Mouse (Mus musculus) G1E (cell line): ENCODE data around the gene Slc9a3r2. TPM values are rescaled to one million over a fixed set of nuclear protein-coding genes. Genes with fewer than 3 reads are reported as not detected.

Experiments
- ATAC-seq: 2 replicates; pipeline ENCODE4 v1.8.0; 2016; ENCODE audit warnings: mild to moderate bottlenecking; ENCODE audit not compliant: insufficient number of reproducible peaks, poor library complexity, low FRiP score, severe bottlenecking; ENCODE audit errors: extremely low read depth
- DNase-seq: peaks from one replicate; pipeline ENCODE4 v3.0.0; 2012; ENCODE audit warnings: low spot score
- H3K27me3 ChIP-seq: 2 replicates; pipeline ENCODE4 v1.6.1; 2012; ENCODE audit warnings: mild to moderate bottlenecking, low read length, inconsistent platforms; ENCODE audit not compliant: insufficient read depth
- H3K36me3 ChIP-seq: replicated peaks from 2 replicates; pipeline ENCODE3; 2012; ENCODE audit warnings: mild to moderate bottlenecking, inconsistent platforms
- H3K4me1 ChIP-seq: 2 replicates; pipeline ENCODE4 v1.6.1; 2012; ENCODE audit warnings: low read depth, low read length, inconsistent platforms, mixed read lengths; ENCODE audit not compliant: insufficient read depth
- H3K4me3 ChIP-seq: 2 replicates; pipeline ENCODE4 v1.5.1; 2012; ENCODE audit warnings: low read depth, mild to moderate bottlenecking, inconsistent platforms, low read length, moderate library complexity, mixed read lengths
- H3K9me3 ChIP-seq: replicated peaks from 2 replicates; pipeline ENCODE4 v1.6.1; 2012; ENCODE audit warnings: inconsistent platforms
- CTCF ChIP-seq: IDR thresholded peaks from 2 replicates; pipeline ENCODE4 v1.5.1; 2012; ENCODE audit warnings: low read depth, low read length, inconsistent platforms, mixed read lengths
- GATA1 ChIP-seq: IDR thresholded peaks from 2 replicates; pipeline ENCODE4 v1.6.1; 2012; ENCODE audit warnings: borderline replicate concordance, low read length, inconsistent platforms, mixed read lengths
- GATA2 ChIP-seq: IDR thresholded peaks from 2 replicates; pipeline ENCODE4 v1.6.1; 2012; ENCODE audit warnings: low read depth, low read length, inconsistent platforms, borderline replicate concordance
- POLR2AphosphoS5 ChIP-seq: IDR thresholded peaks from 2 replicates; pipeline ENCODE4 v1.6.1; 2012; ENCODE audit warnings: low read depth, low read length, inconsistent platforms; ENCODE audit not compliant: insufficient replicate concordance
- TAL1 ChIP-seq: conservative IDR thresholded peaks from 2 replicates; pipeline ENCODE4 v1.6.1; 2012; ENCODE audit warnings: low read depth, low read length, inconsistent platforms, mixed read lengths
- polyA plus RNA-seq: library from polyadenylated mRNA; stranded (reverse); fragments of >175 nt; gene quantifications from 2 replicates; pipeline ENCODE4 v1.2.3, GENCODE M21; 2012
- total RNA-seq, 2 experiments: library from RNA; stranded (forward) in 1 of 2; stranded (reverse) in 1 of 2; fragments of 200-1000 nt in 1 of 2; fragments of >200 nt in 1 of 2; fragmentation: Nextera tagmentation in 1 of 2; gene quantifications; 2 replicates each; pipeline ENCODE4 v1.2.3; 2014 to 2017

Gene Slc9a3r2
- total and polyA plus RNA-seq, 3 experiments, result 0.07 to 0.16 TPM; not detected in 1

DNA sequence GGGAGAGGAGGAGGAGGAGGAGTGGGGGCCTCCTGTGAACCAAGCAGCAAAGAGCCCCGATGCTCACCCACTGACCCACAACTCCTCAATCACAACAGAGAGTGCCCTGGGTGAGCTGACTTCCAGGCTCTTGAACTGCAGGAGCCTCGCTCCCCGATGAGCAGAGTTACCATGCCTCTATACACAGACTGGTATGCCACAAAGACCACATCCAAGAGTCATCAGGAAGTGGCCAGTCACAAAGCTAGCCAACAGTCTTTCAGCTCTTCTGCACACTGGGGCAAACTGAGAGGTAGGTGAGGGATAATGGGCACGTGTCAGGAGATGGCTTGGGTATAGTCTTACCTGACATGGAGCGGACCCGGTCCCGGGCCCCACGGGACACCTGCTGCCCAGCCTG lies 46.2 kb downstream of the Slc9a3r2 start:
- ATAC-seq (no peak), DNase-seq (no peak)
- peaks cover 21% of the 10 kb centered on the region for H3K4me1 ChIP-seq
- H3K4me3 ChIP-seq, result no peak overlapping the region
- no peaks in the 10 kb centered on the region for H3K27me3 ChIP-seq
- no peak for TF ChIP-seq GATA1
- no peak for TF ChIP-seq TAL1
- no peak for TF ChIP-seq POLR2AphosphoS5
- TF ChIP-seq CTCF, result no peak
- no peaks in the 10 kb centered on the region for H3K9me3 ChIP-seq
- peaks cover 97% of the 10 kb centered on the region for H3K36me3 ChIP-seq

DNA sequence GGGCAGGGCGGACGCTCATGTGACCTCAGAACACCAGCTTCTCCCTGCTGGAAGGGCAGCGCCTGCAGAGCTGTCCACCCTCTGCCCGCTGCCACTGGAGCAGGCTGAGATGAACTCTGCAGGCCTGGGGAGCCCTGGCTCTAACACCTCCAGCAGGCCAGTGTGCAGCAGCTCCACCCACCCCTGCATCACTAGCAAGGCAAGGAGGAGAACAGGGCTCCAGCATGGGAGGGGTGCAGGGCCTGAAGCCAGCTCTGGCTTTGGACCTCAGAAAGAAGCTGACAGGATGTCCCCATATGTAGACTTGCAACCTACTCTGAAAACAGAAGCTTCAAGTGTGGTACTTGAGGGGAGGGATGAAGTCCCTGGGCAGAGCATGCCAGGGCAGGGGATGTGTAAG lies 49.6 kb downstream of the Slc9a3r2 start:
- no peak overlapping the region for H3K4me3 ChIP-seq
- H3K4me1 ChIP-seq, result peaks cover 16% of the 10 kb centered on the region
- ATAC-seq, result no peak
- no peaks in the 10 kb centered on the region for H3K27me3 ChIP-seq
- H3K36me3 ChIP-seq, result peaks cover 97% of the 10 kb centered on the region
- DNase-seq, result no peak
- no peak for TF ChIP-seq GATA2
- H3K9me3 ChIP-seq, result no peaks in the 10 kb centered on the region

DNA sequence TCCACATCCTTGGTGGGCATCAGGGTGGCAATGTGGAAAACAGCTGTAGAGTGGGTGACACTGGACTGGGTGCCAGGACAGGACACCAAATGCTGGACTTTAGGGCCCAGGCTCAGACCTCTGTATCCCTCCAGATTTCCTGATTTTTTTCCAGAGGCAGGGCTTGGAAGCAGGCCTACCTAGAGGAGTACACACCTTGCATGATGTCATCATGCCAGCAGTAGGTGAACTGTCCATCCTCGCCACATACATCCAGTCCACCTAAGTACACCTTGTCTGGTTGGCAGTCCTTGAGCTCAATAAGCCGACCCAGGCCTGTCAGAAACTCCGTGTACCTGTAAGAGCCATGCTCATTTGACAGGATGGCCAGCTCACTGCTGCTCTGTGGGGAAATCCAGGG lies 52.1 kb downstream of the Slc9a3r2 start:
- Histone ChIP-seq H3K36me3 (peaks cover 100% of the 10 kb centered on the region), H3K4me3 (no peak overlapping the region), H3K27me3 (no peaks in the 10 kb centered on the region), H3K4me1 (peaks cover 4% of the 10 kb centered on the region; the same call in 1 of the 2 replicates), H3K9me3 (no peaks in the 10 kb centered on the region)
- TF ChIP-seq POLR2AphosphoS5, result no peak
- no peak for TF ChIP-seq CTCF
- TF ChIP-seq GATA2, result no peak
- DNase-seq (no peak), ATAC-seq (no peak)

DNA sequence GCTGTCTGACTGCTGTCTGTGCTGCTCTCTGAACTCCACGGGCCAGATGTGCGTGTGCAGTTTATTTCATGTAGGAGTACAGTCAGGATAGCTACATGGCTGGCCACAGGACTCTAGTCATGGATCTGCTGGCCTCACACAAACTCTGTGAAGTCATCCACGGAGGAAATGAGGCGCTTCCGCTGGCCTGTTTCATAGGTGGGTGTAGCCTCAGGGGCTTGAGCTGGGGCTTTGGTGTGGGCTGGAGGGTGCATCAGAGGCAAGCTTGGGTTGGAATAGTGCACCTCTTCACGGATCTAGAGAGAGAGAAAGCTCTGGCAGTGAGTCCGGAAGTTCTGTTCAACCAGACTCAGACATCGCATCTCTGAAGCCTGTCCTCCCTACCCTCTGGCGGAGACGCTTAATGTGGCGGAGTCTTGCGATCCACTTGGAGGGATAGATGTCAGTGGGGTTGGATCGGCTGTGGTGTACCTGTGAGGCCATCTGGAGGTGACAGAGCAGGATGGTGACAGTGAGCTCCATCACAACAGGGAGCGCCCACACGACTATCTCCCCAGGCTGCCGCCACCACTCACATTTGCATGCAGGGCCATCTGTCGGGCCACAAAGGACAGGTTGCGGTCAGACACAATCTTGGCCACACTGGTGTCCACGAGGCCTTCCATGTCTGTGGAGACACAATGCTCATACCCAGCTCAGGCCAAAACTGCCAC lies 53.5 kb downstream of the Slc9a3r2 start:
- H3K36me3 ChIP-seq, result peaks cover 98% of the 10 kb centered on the region
- DNase-seq (no peak), ATAC-seq (no peak)
- H3K9me3 ChIP-seq, result no peaks in the 10 kb centered on the region
- no peak overlapping the region for H3K4me3 ChIP-seq
- no peaks in the 10 kb centered on the region for H3K27me3 ChIP-seq
- H3K4me1 ChIP-seq, result peaks cover 4% of the 10 kb centered on the region; the same call in 1 of the 2 replicates
- TF ChIP-seq POLR2AphosphoS5 (no peak), TAL1 (no peak), CTCF (no peak), GATA1 (no peak), GATA2 (no peak)

DNA sequence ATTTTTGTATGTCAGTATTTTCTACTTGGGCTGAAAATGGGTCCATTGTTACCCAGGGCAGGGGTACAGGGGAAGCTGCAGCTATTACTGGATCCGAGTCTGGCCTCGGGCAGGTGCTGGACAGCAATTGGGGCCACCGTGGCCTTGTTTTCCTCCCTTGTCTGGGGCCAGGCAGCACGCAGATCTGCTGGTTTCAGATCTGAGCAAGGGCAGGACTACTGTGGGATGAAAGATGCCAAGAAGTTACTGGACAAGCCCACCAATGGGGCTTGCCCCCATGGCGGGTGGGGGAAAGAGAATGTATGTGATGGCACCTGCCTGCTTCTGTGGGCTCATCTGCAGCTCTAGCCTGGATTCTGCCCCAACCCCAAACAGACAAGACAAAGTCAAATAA lies 54.1 kb downstream of the Slc9a3r2 start:
- TF ChIP-seq TAL1 (no peak), GATA1 (no peak), POLR2AphosphoS5 (no peak), GATA2 (no peak), CTCF (no peak)
- Histone ChIP-seq H3K27me3 (no peaks in the 10 kb centered on the region), H3K4me1 (peaks cover 4% of the 10 kb centered on the region; the same call in 1 of the 2 replicates), H3K36me3 (peaks cover 98% of the 10 kb centered on the region), H3K9me3 (no peaks in the 10 kb centered on the region), H3K4me3 (no peak overlapping the region)
- DNase-seq, result no peak
- no peak for ATAC-seq

DNA sequence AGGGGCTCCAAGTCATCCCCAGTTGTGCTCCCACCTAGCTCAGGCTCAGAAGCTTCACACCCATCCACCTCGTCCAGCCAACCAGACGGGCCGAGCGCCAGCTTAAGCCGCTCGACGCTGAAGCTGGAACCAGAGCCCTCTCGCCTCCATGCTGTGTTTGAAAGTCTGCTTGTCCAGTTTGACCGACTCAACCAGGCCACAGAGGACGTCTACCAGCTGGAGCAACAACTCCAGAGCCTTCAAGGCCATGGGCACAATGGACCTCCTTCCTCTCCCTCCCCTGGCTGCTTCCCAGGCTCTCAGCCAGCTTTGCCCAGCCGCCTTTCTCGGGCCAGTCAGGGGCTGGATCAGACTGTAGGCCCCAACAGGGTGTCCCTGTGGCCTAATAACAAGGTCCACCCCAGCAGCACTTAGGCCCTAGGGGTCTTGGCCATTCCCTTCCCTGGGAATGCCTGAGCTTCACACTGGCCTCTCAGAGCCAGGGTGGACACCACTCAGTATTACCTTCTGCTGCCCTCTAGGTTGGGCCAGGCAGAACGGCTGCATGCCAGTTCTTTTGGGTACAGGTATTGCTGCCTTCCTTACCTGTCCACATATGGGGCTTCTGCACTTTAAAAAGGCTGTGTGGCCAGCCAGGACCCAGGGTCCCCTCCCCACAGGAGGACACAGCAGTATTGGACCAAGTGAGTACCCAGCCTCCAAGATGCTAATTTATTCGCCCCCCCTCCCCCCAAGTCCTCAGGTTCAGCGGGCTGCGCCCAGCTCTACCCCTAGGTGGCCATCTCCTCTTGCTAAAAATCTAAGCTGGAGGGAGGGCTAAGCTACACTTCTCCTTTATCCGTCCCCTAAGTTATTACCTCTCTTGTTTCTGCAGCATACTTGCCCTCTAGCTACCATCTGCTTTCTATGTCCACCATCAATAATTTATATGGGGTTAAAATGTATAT lies 54.7 kb downstream of the Slc9a3r2 start:
- ATAC-seq, result no peak
- Histone ChIP-seq H3K4me3 (no peak overlapping the region), H3K36me3 (peaks cover 98% of the 10 kb centered on the region), H3K4me1 (peaks cover 4% of the 10 kb centered on the region; the same call in 1 of the 2 replicates), H3K9me3 (no peaks in the 10 kb centered on the region), H3K27me3 (no peaks in the 10 kb centered on the region)
- TF ChIP-seq GATA1, result no peak
- no peak for TF ChIP-seq TAL1
- TF ChIP-seq CTCF, result no peak
- TF ChIP-seq GATA2, result no peak
- TF ChIP-seq POLR2AphosphoS5, result no peak
- DNase-seq, result no peak
